Comparison of ENCODE assay signal across 17 mouse cellular contexts in genomic region chr2:167120186-167120830, GRCm38 (mm10). TPM values are rescaled to one million over a fixed set of nuclear protein-coding genes. Genes with fewer than 3 reads are reported as not detected.
A peak's percentile ranks its signal among the peaks of the same experiment; 100 is the strongest.
DNase-seq lines count a peak whose midpoint lies in the region; ATAC-seq and TF ChIP-seq lines count a peak whose summit lies in the region.
"Had no signal": no experiment of that assay in that cellular context is flagged by ENCODE, and none has a peak within 500 bp of the region (broad histone marks: within the 10 kb centered on the region; RNA-seq: fewer than 3 reads in every experiment).

No protein-coding gene starts in this region.

- no peak overlapping the region for H3K4me2 ChIP-seq in lung, postnatal 0 days (replicated peaks; ENCODE audit: low read depth, low read length)
- no peak overlapping the region for H3K4me2 ChIP-seq in stomach, postnatal 0 days (replicated peaks; ENCODE audit: low read depth)
- H3K4me2 ChIP-seq in intestine, postnatal 0 days (replicated peaks; ENCODE audit: low read depth) = no peak overlapping the region
- H3K4me2 ChIP-seq: embryonic facial prominence, embryonic 15.5 days; heart, embryonic 12.5 days; hindbrain, embryonic 13.5 days; midbrain, embryonic 15.5 days had no signal

- peak; percentile 60 to 63 for DNase-seq in gastrocnemius, adult 8-10 months (ENCODE audit: low spot score in 2 of 2)
- no peak for DNase-seq in gastrocnemius, postnatal 4 days (ENCODE audit: low spot score in 2 of 2)
- DNase-seq in lung, postnatal 0 days (ENCODE audit: low spot score) = no peak
- no peak for DNase-seq in lung, postnatal 14 days
- peak; percentile 49 for DNase-seq in gastrocnemius, postnatal 14 days
- no peak for DNase-seq in stomach, postnatal 0 days (ENCODE audit: low spot score)
- DNase-seq: B cell, adult 2 months; cerebellum, adult 9-10 months; heart, postnatal 14 days; kidney, postnatal 4 days; retina, postnatal 1 day; thymus, postnatal 36 days had no signal

- H3K27ac ChIP-seq in lung, postnatal 0 days (ENCODE audit: low read length) = peak overlapping the region; percentile 23; the same call in 1 of the 2 replicates
- H3K27ac ChIP-seq in stomach, postnatal 0 days (replicated peaks) = 0 out of 2 replicates have a peak overlapping the region, but pooled peaks have one; percentile 8
- H3K27ac ChIP-seq in intestine, postnatal 0 days (ENCODE audit: low read depth, low read length) = no peak overlapping the region
- H3K27ac ChIP-seq: embryonic facial prominence, embryonic 15.5 days; hindbrain, embryonic 13.5 days; midbrain, embryonic 15.5 days had no signal

- TF ChIP-seq EP300 in lung, postnatal 0 days (IDR thresholded peaks at IDR 0.05) = no peak
- TF ChIP-seq EP300 in stomach, postnatal 0 days (optimal IDR thresholded peaks at IDR 0.05) = no peak

- intact Hi-C loops in gastrocnemius, postnatal 14 days (cut with DNase I; ENCODE audit: low total_unique reads) = no loop called here

- no peaks in the 10 kb centered on the region for H3K36me3 ChIP-seq in lung, postnatal 0 days (ENCODE audit: insufficient read depth, low read length)
- H3K36me3 ChIP-seq in stomach, postnatal 0 days (ENCODE audit: control insufficient read depth, insufficient read depth, low read length) = no peaks in the 10 kb centered on the region
- H3K36me3 ChIP-seq in intestine, postnatal 0 days (ENCODE audit: control insufficient read depth, insufficient read depth) = no peaks in the 10 kb centered on the region
- H3K36me3 ChIP-seq: embryonic facial prominence, embryonic 15.5 days; heart, embryonic 12.5 days; hindbrain, embryonic 13.5 days; midbrain, embryonic 15.5 days had no signal

- H3K4me3 ChIP-seq in lung, postnatal 0 days (ENCODE audit: low read depth, low read length) = no peak overlapping the region
- H3K4me3 ChIP-seq in stomach, postnatal 0 days (ENCODE audit: low read depth, low read length) = no peak overlapping the region
- H3K4me3 ChIP-seq in intestine, postnatal 0 days (ENCODE audit: low read depth, low read length) = no peak overlapping the region
- H3K4me3 ChIP-seq: embryonic facial prominence, embryonic 15.5 days; heart, embryonic 12.5 days; hindbrain, embryonic 13.5 days; midbrain, embryonic 15.5 days had no signal

- H3K9ac ChIP-seq in lung, postnatal 0 days (replicated peaks; ENCODE audit: low read depth) = no peak overlapping the region
- H3K9ac ChIP-seq in stomach, postnatal 0 days (ENCODE audit: low read length) = no peak overlapping the region
- H3K9ac ChIP-seq in intestine, postnatal 0 days (ENCODE audit: low read depth, low read length) = no peak overlapping the region
- H3K9ac ChIP-seq: embryonic facial prominence, embryonic 15.5 days; heart, embryonic 12.5 days; hindbrain, embryonic 13.5 days; midbrain, embryonic 15.5 days had no signal

- no peaks in the 10 kb centered on the region for H3K9me3 ChIP-seq in lung, postnatal 0 days (ENCODE audit: low read length)
- no peaks in the 10 kb centered on the region for H3K9me3 ChIP-seq in stomach, postnatal 0 days (ENCODE audit: control insufficient read depth, low read length)
- no peaks in the 10 kb centered on the region for H3K9me3 ChIP-seq in intestine, postnatal 0 days (ENCODE audit: control insufficient read depth)
- H3K9me3 ChIP-seq: embryonic facial prominence, embryonic 15.5 days; heart, embryonic 12.5 days; hindbrain, embryonic 13.5 days; midbrain, embryonic 15.5 days had no signal

- ATAC-seq in lung, postnatal 0 days = no peak
- ATAC-seq in stomach, postnatal 0 days (ENCODE audit: low FRiP score, low TSS enrichment) = no peak
- no peak for ATAC-seq in intestine, postnatal 0 days
- ATAC-seq: midbrain, embryonic 15.5 days had no signal

- 73% methylated on average over 12 of the region's 12 CpGs for WGBS in lung, postnatal 0 days
- WGBS in stomach, postnatal 0 days = 67% methylated on average over 12 of the region's 12 CpGs
- 75% methylated on average over 12 of the region's 12 CpGs for WGBS in intestine, postnatal 0 days

- H3K4me1 ChIP-seq in lung, postnatal 0 days (ENCODE audit: insufficient read depth, low read depth, low read length) = 0 out of 2 replicates have a peak, but pooled peaks cover 6% of the 10 kb centered on the region
- 0 out of 2 replicates have a peak, but pooled peaks cover 2% of the 10 kb centered on the region for H3K4me1 ChIP-seq in stomach, postnatal 0 days (replicated peaks; ENCODE audit: control insufficient read depth, insufficient read depth)
- H3K4me1 ChIP-seq in intestine, postnatal 0 days (replicated peaks; ENCODE audit: control insufficient read depth, insufficient read depth, low read length) = no peaks in the 10 kb centered on the region

- H3K27me3 ChIP-seq in lung, postnatal 0 days (replicated peaks; ENCODE audit: insufficient read depth, low read length) = no peaks in the 10 kb centered on the region
- no peaks in the 10 kb centered on the region for H3K27me3 ChIP-seq in stomach, postnatal 0 days (ENCODE audit: control insufficient read depth, insufficient read depth, low read length)
- no peaks in the 10 kb centered on the region for H3K27me3 ChIP-seq in intestine, postnatal 0 days (replicated peaks; ENCODE audit: control insufficient read depth, insufficient read depth, low read length)
- H3K27me3 ChIP-seq: embryonic facial prominence, embryonic 15.5 days; hindbrain, embryonic 13.5 days; midbrain, embryonic 15.5 days had no signal

- TF ChIP-seq CTCF in lung, postnatal 0 days (IDR thresholded peaks at IDR 0.05) = no peak
- no peak for TF ChIP-seq CTCF in stomach, postnatal 0 days (IDR thresholded peaks at IDR 0.05; ENCODE audit: low read depth)
- no peak for TF ChIP-seq CTCF in intestine, postnatal 0 days (IDR thresholded peaks at IDR 0.05; ENCODE audit: low read depth)

RNA-seq across cellular contexts. Expression of gene Znfx1, which starts 57.5 kb away (rescaled TPM):
- 10 to 100 TPM; 26.7 to 32.5 (median 28.5) TPM for total RNA-seq in gastrocnemius, adult 8-10 months (2022)
- total RNA-seq in gastrocnemius, postnatal 4 days (2021) = 10 to 100 TPM; 17.9 to 18.6 TPM
- 9.8 and 9.9 TPM in 2 replicates for polyA plus RNA-seq in lung, postnatal 0 days (2015; fragmentation: Nextera tagmentation; extraction: Ambion mirVana)
- 10 to 100 TPM; 14.5 to 14.8 TPM for total RNA-seq in gastrocnemius, postnatal 14 days (2021)
- 4.2 and 4.3 TPM in 2 replicates for polyA plus RNA-seq in stomach, postnatal 0 days (2015; fragmentation: Nextera tagmentation; extraction: Ambion mirVana)
- 13.1 and 15.2 TPM in 2 replicates for polyA plus RNA-seq in intestine, postnatal 0 days (2015; fragmentation: Nextera tagmentation; extraction: Ambion mirVana)

Comparison
In these comparisons a context has a peak if more than half of its experiments do, and no peak if none do; other contexts are left out.
1. DNase-seq: peak in gastrocnemius, adult 8-10 months (2 of 2) and gastrocnemius, postnatal 14 days (single experiment); none in gastrocnemius, postnatal 4 days (0 of 2), lung, postnatal 0 days (single experiment), lung, postnatal 14 days (single experiment) and stomach, postnatal 0 days (single experiment).